Mouse (Mus musculus): ENCODE measurements at regions not wholly inside any gene's neighbourhood (a gene's known extent, or its start where the extent isn't known, plus 50 kb on each side); places are given as distances from the start of the nearest gene placed in this dataset.

DNA sequence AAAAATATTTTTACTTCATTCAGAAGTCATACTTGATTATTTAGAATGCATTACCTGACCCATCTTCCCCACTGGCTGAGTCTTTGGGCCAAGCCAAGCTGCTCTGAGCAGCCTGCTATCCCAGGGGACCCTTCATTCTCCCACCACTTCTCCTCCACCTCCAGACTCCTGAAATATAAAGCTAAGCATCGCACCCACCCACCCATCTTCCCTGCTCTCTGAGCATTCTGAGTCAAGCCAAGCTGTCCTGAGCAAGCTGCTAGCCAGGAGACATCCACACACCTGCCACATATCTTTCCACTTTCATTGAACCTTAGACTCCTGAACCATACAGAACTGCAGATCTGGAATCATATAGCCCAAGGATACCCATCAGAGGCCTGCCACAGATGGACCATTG is 1456.2 kb upstream of the Adam24 start:
- ATAC-seq (ENCODE audit: low FRiP score, low TSS enrichment) = no peak
- Histone ChIP-seq H3K27me3 (ENCODE audit: control insufficient read depth, insufficient read depth, low read length) (no peaks in the 10 kb centered on the region), H3K4me1 (ENCODE audit: control insufficient read depth, insufficient read depth, low read length) (no peaks in the 10 kb centered on the region), H3K27ac (replicated peaks; ENCODE audit: low read depth, low read length) (no peak overlapping the region), H3K9ac (replicated peaks; ENCODE audit: low read length) (no peak overlapping the region), H3K4me3 (replicated peaks; ENCODE audit: low read depth, low read length) (no peak overlapping the region), H3K36me3 (ENCODE audit: control insufficient read depth, insufficient read depth, low read length) (no peaks in the 10 kb centered on the region), H3K9me3 (ENCODE audit: control insufficient read depth, low read length) (no peaks in the 10 kb centered on the region), H3K4me2 (ENCODE audit: low read length) (no peak overlapping the region)
- DNase-seq = no peak
- WGBS = 87% methylated on average over 1 of the region's 1 CpGs

DNA sequence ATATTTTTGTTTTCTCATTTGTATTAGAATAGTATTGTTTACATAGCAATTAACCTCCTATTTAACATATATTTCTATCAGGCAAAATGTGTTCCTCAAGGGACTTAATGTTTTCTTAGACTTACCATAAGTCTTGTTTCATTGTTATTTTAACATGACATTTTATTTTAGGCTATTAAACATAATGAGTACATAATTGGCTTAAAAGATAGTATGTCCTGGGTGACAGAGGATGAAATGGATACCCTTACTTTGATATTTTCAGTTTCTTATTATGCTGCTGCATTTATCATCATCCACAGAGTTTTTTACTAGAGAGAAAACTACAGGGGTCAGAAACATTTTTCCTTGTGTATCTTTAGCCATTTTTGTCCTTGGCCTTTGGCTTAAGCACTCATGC is 1447.6 kb upstream of the Adam24 start:
- no peak overlapping the region for H3K9ac ChIP-seq (replicated peaks; ENCODE audit: low read length)
- H3K36me3 ChIP-seq (ENCODE audit: control insufficient read depth, insufficient read depth, low read length) = no peaks in the 10 kb centered on the region
- H3K9me3 ChIP-seq (ENCODE audit: control insufficient read depth, low read length) = no peaks in the 10 kb centered on the region
- ATAC-seq (ENCODE audit: low FRiP score, low TSS enrichment) (no peak), DNase-seq (no peak)
- H3K4me1 ChIP-seq (ENCODE audit: control insufficient read depth, insufficient read depth, low read length) = no peaks in the 10 kb centered on the region
- no peak overlapping the region for H3K4me3 ChIP-seq (replicated peaks; ENCODE audit: low read depth, low read length)
- H3K4me2 ChIP-seq (ENCODE audit: low read length) = no peak overlapping the region
- H3K27ac ChIP-seq (replicated peaks; ENCODE audit: low read depth, low read length) = no peak overlapping the region
- H3K27me3 ChIP-seq (ENCODE audit: control insufficient read depth, insufficient read depth, low read length) = no peaks in the 10 kb centered on the region

DNA sequence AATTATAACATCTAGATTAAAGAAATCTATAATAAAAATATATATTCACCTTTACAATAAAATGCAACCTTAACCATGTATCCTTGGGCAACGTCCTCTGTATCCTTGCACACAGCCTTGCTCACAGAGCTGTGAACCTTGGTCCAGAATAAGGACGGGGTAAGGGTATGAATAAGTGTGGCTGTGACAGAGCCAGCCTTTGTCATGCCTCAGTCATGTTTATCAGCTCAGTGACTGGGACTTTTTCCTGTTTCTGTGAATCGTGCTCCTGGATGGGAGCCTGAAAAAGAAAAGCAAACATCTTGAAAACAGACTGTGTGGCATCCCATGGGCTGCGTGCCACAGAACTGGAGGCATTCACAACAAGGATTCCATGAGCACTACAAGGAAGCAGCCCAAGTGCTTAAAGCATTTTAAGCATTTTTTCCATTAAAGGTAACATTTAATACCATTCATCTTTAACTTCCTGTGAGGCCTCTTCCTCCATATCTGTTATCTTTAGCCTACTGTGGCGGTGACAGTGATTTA is 1405.8 kb upstream of the Adam24 start:
- H3K9me3 ChIP-seq (ENCODE audit: control insufficient read depth, low read length) = no peaks in the 10 kb centered on the region
- no peaks in the 10 kb centered on the region for H3K4me1 ChIP-seq (ENCODE audit: control insufficient read depth, insufficient read depth, low read length)
- no peaks in the 10 kb centered on the region for H3K27me3 ChIP-seq (ENCODE audit: control insufficient read depth, insufficient read depth, low read length)
- no peak overlapping the region for H3K27ac ChIP-seq (replicated peaks; ENCODE audit: low read depth, low read length)
- 81% methylated on average over 5 of the region's 5 CpGs for WGBS
- H3K4me2 ChIP-seq (ENCODE audit: low read length) = no peak overlapping the region
- no peaks in the 10 kb centered on the region for H3K36me3 ChIP-seq (ENCODE audit: control insufficient read depth, insufficient read depth, low read length)
- H3K4me3 ChIP-seq (replicated peaks; ENCODE audit: low read depth, low read length) = no peak overlapping the region
- H3K9ac ChIP-seq (replicated peaks; ENCODE audit: low read length) = no peak overlapping the region
- DNase-seq = no peak
- no peak for ATAC-seq (ENCODE audit: low FRiP score, low TSS enrichment)

DNA sequence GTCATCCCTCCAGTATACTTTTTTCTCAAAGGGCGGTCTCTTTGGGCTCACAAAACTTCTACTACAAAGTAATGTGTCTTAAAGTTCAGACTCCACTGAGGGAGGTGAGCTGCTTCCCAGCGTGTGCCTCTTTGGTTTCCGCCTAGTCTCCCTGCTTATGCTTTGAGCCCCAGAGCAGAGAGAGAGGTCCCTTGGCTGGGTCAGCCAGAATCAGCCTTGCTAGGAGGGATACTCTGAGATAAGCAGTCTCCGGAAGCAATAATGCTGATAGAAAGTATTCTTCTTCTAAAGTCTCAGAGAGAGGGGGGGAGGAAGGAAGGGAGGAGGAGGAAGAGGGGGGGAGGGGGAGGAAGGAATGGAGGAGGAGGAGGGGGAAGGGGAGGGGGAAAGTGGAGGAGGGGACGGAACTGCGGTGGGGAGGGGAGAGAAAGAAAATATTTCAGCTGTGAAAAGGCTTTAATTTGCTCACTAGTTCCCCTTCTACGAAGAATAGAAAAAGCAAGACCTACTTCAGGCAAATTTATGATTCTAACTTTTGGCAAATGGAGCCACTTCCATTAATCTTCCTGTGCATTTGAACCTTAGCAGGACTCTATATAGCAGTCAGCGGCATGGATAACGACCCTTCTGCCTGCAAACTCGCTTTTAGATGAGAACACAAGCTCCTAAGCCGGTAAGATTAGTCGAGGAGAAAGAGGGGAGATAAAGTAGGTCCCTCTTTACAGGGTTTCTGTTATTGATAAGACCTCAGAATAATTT is 1377.2 kb upstream of the Adam24 start:
- no peak overlapping the region for H3K27ac ChIP-seq (replicated peaks; ENCODE audit: low read depth, low read length)
- ATAC-seq (ENCODE audit: low FRiP score, low TSS enrichment) (no peak), DNase-seq (peak; percentile 8)
- WGBS = 27% methylated on average over 12 of the region's 12 CpGs
- H3K9me3 ChIP-seq (ENCODE audit: control insufficient read depth, low read length) = no peaks in the 10 kb centered on the region
- no peaks in the 10 kb centered on the region for H3K36me3 ChIP-seq (ENCODE audit: control insufficient read depth, insufficient read depth, low read length)
- H3K4me3 ChIP-seq (replicated peaks; ENCODE audit: low read depth, low read length) = no peak overlapping the region
- no peak overlapping the region for H3K9ac ChIP-seq (replicated peaks; ENCODE audit: low read length)
- H3K4me2 ChIP-seq (ENCODE audit: low read length) = 0 out of 2 replicates have a peak overlapping the region, but pooled peaks have one; percentile 20
- H3K27me3 ChIP-seq (ENCODE audit: control insufficient read depth, insufficient read depth, low read length) = no peaks in the 10 kb centered on the region
- H3K4me1 ChIP-seq (ENCODE audit: control insufficient read depth, insufficient read depth, low read length) = 0 out of 2 replicates have a peak, but pooled peaks cover 2% of the 10 kb centered on the region

DNA sequence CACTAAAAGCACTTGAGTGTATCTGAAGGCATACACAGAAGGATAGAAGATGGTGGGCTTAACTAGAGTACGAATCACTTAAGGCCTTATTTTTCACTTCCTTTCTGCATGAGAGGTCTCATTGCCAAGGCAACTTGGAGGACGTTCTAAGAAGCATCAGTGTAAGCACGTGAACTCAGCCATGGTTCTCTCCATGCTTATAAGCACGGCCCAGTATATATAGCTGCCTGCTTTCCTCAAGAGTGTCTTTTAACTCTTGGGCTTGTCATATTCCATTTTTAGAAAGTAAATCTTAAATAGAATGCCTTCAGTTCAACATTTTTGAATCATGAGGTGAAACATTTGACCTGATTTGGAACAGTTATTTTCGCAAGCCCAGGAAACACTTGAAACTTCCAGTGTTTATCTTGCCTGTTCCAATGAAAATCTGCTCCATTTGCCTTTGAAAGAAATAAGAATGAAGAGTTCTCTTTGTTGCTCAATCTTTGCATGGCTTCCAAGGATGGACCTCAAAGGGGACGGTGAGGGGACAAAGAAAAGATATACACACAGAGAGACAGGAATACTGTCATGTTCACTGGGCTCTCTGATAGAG is 1371.0 kb upstream of the Adam24 start:
- Histone ChIP-seq H3K9ac (replicated peaks; ENCODE audit: low read length) (no peak overlapping the region), H3K4me3 (replicated peaks; ENCODE audit: low read depth, low read length) (no peak overlapping the region), H3K36me3 (ENCODE audit: control insufficient read depth, insufficient read depth, low read length) (no peaks in the 10 kb centered on the region), H3K9me3 (ENCODE audit: control insufficient read depth, low read length) (no peaks in the 10 kb centered on the region), H3K27ac (replicated peaks; ENCODE audit: low read depth, low read length) (no peak overlapping the region), H3K27me3 (ENCODE audit: control insufficient read depth, insufficient read depth, low read length) (no peaks in the 10 kb centered on the region), H3K4me1 (ENCODE audit: control insufficient read depth, insufficient read depth, low read length) (no peaks in the 10 kb centered on the region), H3K4me2 (ENCODE audit: low read length) (no peak overlapping the region)
- ATAC-seq (ENCODE audit: low FRiP score, low TSS enrichment) (no peak), DNase-seq (no peak)
- WGBS = 81% methylated on average over 6 of the region's 6 CpGs

DNA sequence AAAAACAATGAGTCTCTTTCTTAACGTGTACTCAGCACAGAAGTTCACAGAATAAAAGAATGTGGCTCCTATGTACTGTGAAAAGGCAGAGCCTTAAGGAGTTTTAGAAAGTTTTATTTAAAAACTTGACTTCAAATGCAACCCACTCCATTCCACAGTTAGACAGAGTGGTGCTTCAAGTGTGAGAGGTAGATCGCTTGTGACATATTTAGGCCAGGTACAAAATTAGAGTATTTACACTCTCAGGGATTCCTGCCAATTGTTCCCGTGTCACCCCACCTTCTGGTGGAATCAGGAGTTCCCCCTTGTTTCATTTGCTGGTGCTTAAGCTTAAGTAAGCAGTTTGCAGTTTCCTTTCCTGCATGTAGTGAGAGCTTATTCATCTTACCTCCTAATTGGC is 1361.0 kb upstream of the Adam24 start:
- no peak overlapping the region for H3K27ac ChIP-seq (replicated peaks; ENCODE audit: low read depth, low read length)
- no peak overlapping the region for H3K9ac ChIP-seq (replicated peaks; ENCODE audit: low read length)
- no peaks in the 10 kb centered on the region for H3K9me3 ChIP-seq (ENCODE audit: control insufficient read depth, low read length)
- H3K4me2 ChIP-seq (ENCODE audit: low read length) = no peak overlapping the region
- ATAC-seq (ENCODE audit: low FRiP score, low TSS enrichment) = no peak
- no peak overlapping the region for H3K4me3 ChIP-seq (replicated peaks; ENCODE audit: low read depth, low read length)
- no peaks in the 10 kb centered on the region for H3K36me3 ChIP-seq (ENCODE audit: control insufficient read depth, insufficient read depth, low read length)
- H3K4me1 ChIP-seq (ENCODE audit: control insufficient read depth, insufficient read depth, low read length) = no peaks in the 10 kb centered on the region
- DNase-seq = no peak
- H3K27me3 ChIP-seq (ENCODE audit: control insufficient read depth, insufficient read depth, low read length) = no peaks in the 10 kb centered on the region
- WGBS = 75% methylated on average over 3 of the region's 3 CpGs

DNA sequence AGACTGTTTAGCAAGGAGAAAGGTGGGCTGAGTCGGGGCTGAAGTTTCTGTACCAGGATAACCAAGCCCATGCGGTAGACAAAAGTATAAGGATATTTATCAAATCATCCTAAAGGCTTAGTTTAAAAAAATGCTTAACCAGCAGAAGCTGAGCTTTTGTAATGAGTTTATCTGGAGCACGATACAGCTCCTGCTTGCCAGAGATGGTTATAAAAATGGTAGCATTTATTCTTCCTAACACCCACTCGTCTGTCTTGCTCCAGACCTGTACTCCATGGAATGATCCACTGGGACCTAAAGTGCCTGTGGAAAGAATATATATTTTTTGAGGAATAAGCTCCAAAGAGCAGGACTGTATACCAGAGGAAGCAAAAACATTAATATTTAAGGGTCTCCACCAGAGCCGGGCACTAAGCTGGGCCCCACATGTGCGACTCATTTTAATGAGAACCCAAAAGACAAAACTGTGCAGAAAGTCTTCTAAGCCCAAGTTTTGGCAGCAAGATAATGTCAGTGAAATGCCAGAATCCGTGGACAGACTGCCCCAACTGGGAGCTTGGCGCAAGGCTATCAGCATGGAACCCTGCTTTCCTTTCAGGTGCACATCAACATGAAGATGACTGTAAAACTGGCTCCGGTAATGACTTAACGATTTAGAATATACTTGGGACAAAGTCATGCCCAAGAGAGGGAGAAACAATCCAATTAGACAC is 1359.2 kb upstream of the Adam24 start:
- Histone ChIP-seq H3K27ac (replicated peaks; ENCODE audit: low read depth, low read length) (no peak overlapping the region), H3K4me1 (ENCODE audit: control insufficient read depth, insufficient read depth, low read length) (no peaks in the 10 kb centered on the region), H3K9ac (replicated peaks; ENCODE audit: low read length) (no peak overlapping the region), H3K36me3 (ENCODE audit: control insufficient read depth, insufficient read depth, low read length) (no peaks in the 10 kb centered on the region), H3K4me2 (ENCODE audit: low read length) (no peak overlapping the region), H3K27me3 (ENCODE audit: control insufficient read depth, insufficient read depth, low read length) (no peaks in the 10 kb centered on the region), H3K9me3 (ENCODE audit: control insufficient read depth, low read length) (no peaks in the 10 kb centered on the region), H3K4me3 (replicated peaks; ENCODE audit: low read depth, low read length) (no peak overlapping the region)
- WGBS = 78% methylated on average over 10 of the region's 10 CpGs
- no peak for DNase-seq
- ATAC-seq (ENCODE audit: low FRiP score, low TSS enrichment) = no peak

DNA sequence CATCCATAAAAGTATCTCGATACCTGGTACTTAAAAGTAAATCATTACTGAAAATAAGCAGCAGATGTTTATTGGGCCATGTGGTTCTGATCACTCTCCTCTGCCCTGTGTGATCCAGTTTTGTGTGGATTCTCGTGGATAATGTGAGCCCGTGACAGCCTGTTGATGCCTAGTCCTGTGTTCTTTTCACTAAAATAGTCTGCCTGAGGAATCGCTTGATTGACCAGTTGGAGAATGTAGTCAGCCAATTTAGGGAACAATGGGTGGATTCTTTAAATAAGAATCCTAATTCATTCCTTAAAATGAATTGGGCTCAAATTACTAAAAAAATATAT is 1358.7 kb upstream of the Adam24 start:
- Histone ChIP-seq H3K27me3 (ENCODE audit: control insufficient read depth, insufficient read depth, low read length) (no peaks in the 10 kb centered on the region), H3K9ac (replicated peaks; ENCODE audit: low read length) (no peak overlapping the region), H3K36me3 (ENCODE audit: control insufficient read depth, insufficient read depth, low read length) (no peaks in the 10 kb centered on the region), H3K4me2 (ENCODE audit: low read length) (no peak overlapping the region), H3K27ac (replicated peaks; ENCODE audit: low read depth, low read length) (no peak overlapping the region), H3K9me3 (ENCODE audit: control insufficient read depth, low read length) (no peaks in the 10 kb centered on the region), H3K4me1 (ENCODE audit: control insufficient read depth, insufficient read depth, low read length) (no peaks in the 10 kb centered on the region), H3K4me3 (replicated peaks; ENCODE audit: low read depth, low read length) (no peak overlapping the region)
- ATAC-seq (ENCODE audit: low FRiP score, low TSS enrichment) (no peak; the same call in 1 of the 2 replicates), DNase-seq (no peak)
- 64% methylated on average over 4 of the region's 4 CpGs for WGBS
